Mouse (Mus musculus) midbrain, postnatal 0 days (tissue): Measurements from ENCODE around the gene Clpb. TPM values are rescaled to one million over a fixed set of nuclear protein-coding genes. Genes with fewer than 3 reads are reported as not detected.

ENCODE experiments used
- ATAC-seq: fragments of 200-750 bp; cut with Nextera tagmentation; 2 replicates; pipeline ENCODE4 v1.8.0; 2017; ENCODE audit warnings: moderate number of reproducible peaks, mild to moderate bottlenecking, moderate TSS enrichment, moderate library complexity; ENCODE audit not compliant: low FRiP score
- DNase-seq: peaks from one replicate; pipeline ENCODE4 v3.0.0-alpha.2; 2015; ENCODE audit warnings: low spot score
- H3K27ac ChIP-seq: fragments of 300-500 bp; sonication (generic); 2 replicates; pipeline ENCODE4 v1.5.1; 2014; ENCODE audit warnings: low read depth, mild to moderate bottlenecking, low read length, mixed read lengths
- H3K27me3 ChIP-seq: fragments of 300-500 bp; sonication (generic); 2 replicates; pipeline ENCODE4 v1.6.1; 2014; ENCODE audit warnings: low read length, control low read depth, mixed read lengths; ENCODE audit not compliant: insufficient read depth
- H3K36me3 ChIP-seq: fragments of 300-500 bp; sonication (generic); 2 replicates; pipeline ENCODE4 v1.6.1; 2014; ENCODE audit warnings: low read length, control low read depth, mixed read lengths; ENCODE audit not compliant: insufficient read depth
- H3K4me1 ChIP-seq: fragments of 300-500 bp; sonication (generic); 2 replicates; pipeline ENCODE4 v1.6.1; 2014; ENCODE audit warnings: mild to moderate bottlenecking, control low read depth, antibody characterized with exemption, low read length, mixed read lengths; ENCODE audit not compliant: insufficient read depth
- H3K4me2 ChIP-seq: fragments of 300-500 bp; sonication (generic); 2 replicates; pipeline ENCODE4 v1.6.1; 2014; ENCODE audit warnings: low read depth, mild to moderate bottlenecking, low read length, mixed read lengths; ENCODE audit not compliant: poor library complexity, severe bottlenecking
- H3K4me3 ChIP-seq: fragments of 300-500 bp; sonication (generic); 2 replicates; pipeline ENCODE4 v1.5.1; 2014; ENCODE audit warnings: low read depth, mild to moderate bottlenecking, low read length, moderate library complexity
- H3K9ac ChIP-seq: fragments of 300-500 bp; sonication (generic); replicated peaks from 2 replicates; pipeline ENCODE4 v1.6.1; 2014; ENCODE audit warnings: mild to moderate bottlenecking, low read length, moderate library complexity, mixed read lengths; ENCODE audit not compliant: poor library complexity, severe bottlenecking
- H3K9me3 ChIP-seq: fragments of 300-500 bp; sonication (generic); 2 replicates; pipeline ENCODE4 v1.6.1; 2016; ENCODE audit warnings: low read length, control low read depth
- CTCF ChIP-seq: IDR thresholded peaks from 2 replicates; pipeline ENCODE4 v1.5.1; 2016; ENCODE audit warnings: antibody characterized with exemption, mild to moderate bottlenecking
- WGBS: fragments of 180-500 bp; shearing (Covaris S2); extraction: QIAGEN DNeasy Blood & Tissue Kit; methylation state at CpG from one replicate; pipeline ENCODE4 v1.1.7; 2014; 5-methylcytosine and 5-hydroxymethylcytosine counted together
- polyA plus RNA-seq: library from polyadenylated mRNA; unstranded; fragments of >200 nt; fragmentation: Nextera tagmentation; extraction: Ambion mirVana; gene quantifications from 2 replicates; pipeline ENCODE4 v1.2.1, GENCODE M21; 2015
- total RNA-seq: library from RNA; depleted of rRNA; stranded (reverse); fragments of >200 nt; gene quantifications from 2 replicates; pipeline ENCODE4 v1.2.3, GENCODE M21; 2014

Clpb gene
- total and polyA plus RNA-seq, 2 experiments from 2014 or later, result 33.4 to 39.7 TPM

- DNase-seq (peak; percentile 53), ATAC-seq (no peak)
- Histone ChIP-seq H3K27me3 (no peaks in the 10 kb centered on the region), H3K9me3 (no peaks in the 10 kb centered on the region), H3K4me2 (no peak overlapping the region), H3K27ac (no peak overlapping the region), H3K36me3 (no peaks in the 10 kb centered on the region), H3K4me3 (no peak overlapping the region), H3K9ac (no peak overlapping the region), H3K4me1 (no peaks in the 10 kb centered on the region)
- TF ChIP-seq CTCF, result no peak
- WGBS, result 36% methylated on average over 10 of the region's 10 CpGs
Observed at GRCm38 (mm10) chr7:101696931-101697723, 33.7 kb downstream of the Clpb start.

DNA sequence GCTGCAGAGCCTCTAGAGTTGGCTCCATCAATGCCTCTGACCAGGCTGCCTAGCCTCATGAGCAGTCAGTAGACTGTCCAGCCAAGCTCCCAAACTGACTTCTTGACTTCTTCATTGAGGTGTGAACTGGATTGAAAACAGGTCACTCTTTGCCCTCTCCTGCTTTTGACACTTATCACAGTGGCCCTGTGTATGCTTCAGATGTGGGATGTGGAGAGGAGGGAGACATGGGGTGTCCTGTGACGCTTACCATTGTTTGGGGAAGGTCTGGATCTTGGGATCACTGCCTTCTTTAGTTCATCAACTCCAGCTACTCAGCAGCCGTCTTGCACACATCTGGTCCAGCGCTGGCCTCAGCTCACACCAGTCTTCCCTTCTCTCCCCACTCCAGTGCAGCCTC, 36.9 kb downstream of the Clpb start:
- 73% methylated on average over 3 of the region's 3 CpGs for WGBS
- ATAC-seq, result no peak

DNA sequence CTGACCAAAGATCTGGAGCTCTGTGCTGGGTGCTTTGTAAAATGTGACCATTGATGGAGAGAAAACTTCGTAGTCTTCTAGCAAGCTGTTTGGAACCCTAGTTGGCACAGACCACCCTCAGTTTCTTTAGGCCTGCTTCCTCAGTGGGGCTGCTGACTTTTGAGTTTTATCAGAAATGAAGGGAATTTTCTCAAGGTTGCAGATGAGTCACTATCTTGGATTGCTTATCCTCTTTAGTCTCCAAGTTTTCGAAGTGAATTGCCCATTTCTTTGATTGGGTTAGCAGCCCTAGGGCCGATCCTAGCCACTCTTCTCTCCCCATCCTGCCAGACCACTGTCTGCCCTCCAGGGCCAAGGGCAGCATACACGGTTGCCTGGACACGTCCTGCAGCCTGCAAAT, 39.3 kb downstream of the Clpb start:
- H3K4me3 ChIP-seq, result no peak overlapping the region
- peaks cover 6% of the 10 kb centered on the region; the same call in 1 of the 2 replicates for H3K36me3 ChIP-seq
- DNase-seq (no peak), ATAC-seq (no peak)
- H3K4me1 ChIP-seq, result no peaks in the 10 kb centered on the region
- H3K9me3 ChIP-seq, result no peaks in the 10 kb centered on the region
- no peak overlapping the region for H3K9ac ChIP-seq
- H3K27ac ChIP-seq, result no peak overlapping the region
- H3K4me2 ChIP-seq, result no peak overlapping the region
- 67% methylated on average over 5 of the region's 5 CpGs for WGBS
- no peaks in the 10 kb centered on the region for H3K27me3 ChIP-seq
- no peak for TF ChIP-seq CTCF

More for the DNA sequence above, 36.9 kb downstream of the Clpb start:
- TF ChIP-seq CTCF, result no peak
- H3K36me3 ChIP-seq, result 0 out of 2 replicates have a peak, but pooled peaks cover 3% of the 10 kb centered on the region
- H3K27me3 ChIP-seq, result no peaks in the 10 kb centered on the region
- DNase-seq, result no peak
- no peaks in the 10 kb centered on the region for H3K4me1 ChIP-seq
- no peak overlapping the region for H3K27ac ChIP-seq
- H3K4me2 ChIP-seq, result no peak overlapping the region
- H3K9ac ChIP-seq, result no peak overlapping the region
- H3K9me3 ChIP-seq, result no peaks in the 10 kb centered on the region
- H3K4me3 ChIP-seq, result no peak overlapping the region

DNA sequence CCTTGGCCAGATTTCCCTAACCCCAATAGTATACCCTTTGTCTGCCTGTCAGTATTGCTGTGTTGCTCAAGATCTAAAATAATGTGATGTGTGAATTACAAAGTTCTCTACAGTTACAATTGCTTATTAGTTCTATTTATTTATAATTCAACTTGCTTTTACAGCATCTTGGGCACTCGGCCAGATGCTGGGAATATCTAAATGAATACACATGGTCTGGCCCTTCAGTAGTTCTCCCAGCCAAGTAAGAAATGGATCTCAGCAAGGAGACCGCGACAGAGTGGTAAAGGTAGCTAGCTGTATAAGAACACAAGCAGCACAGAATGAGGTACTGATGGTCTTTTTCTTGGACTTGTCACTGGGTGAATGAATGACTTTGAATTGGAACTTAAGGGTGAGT, 46.2 kb downstream of the Clpb start:
- no peak overlapping the region for H3K9ac ChIP-seq
- no peak overlapping the region for H3K27ac ChIP-seq
- H3K4me2 ChIP-seq, result no peak overlapping the region
- H3K4me3 ChIP-seq, result no peak overlapping the region
- no peaks in the 10 kb centered on the region for H3K9me3 ChIP-seq
- ATAC-seq (no peak), DNase-seq (no peak)
- H3K27me3 ChIP-seq, result no peaks in the 10 kb centered on the region
- peaks cover 3% of the 10 kb centered on the region; the same call in 1 of the 2 replicates for H3K36me3 ChIP-seq
- WGBS, result 91% methylated on average over 3 of the region's 3 CpGs
- TF ChIP-seq CTCF, result no peak
- no peaks in the 10 kb centered on the region for H3K4me1 ChIP-seq

DNA sequence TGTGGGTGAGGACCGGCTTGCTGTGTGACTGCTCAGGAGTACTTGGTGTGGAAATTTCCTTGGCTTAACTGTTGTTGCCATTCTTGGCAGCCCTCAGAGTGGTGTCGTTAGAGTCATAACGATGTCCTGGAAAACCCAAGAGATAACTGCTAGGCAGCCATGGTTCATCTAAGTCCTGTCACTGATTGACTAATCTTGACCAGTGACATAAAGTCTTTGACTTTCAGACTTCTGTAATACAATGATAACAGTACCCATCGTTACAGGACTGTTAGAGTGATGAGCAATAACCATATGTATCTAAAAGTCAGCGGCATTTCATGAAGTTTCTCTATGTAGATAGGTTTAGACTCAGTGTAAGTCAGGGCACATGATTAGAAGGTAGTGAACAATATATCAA, 46.8 kb downstream of the Clpb start:
- no peaks in the 10 kb centered on the region for H3K27me3 ChIP-seq
- no peak overlapping the region for H3K4me2 ChIP-seq
- ATAC-seq (no peak), DNase-seq (no peak)
- no peak overlapping the region for H3K9ac ChIP-seq
- TF ChIP-seq CTCF, result no peak
- H3K27ac ChIP-seq, result no peak overlapping the region
- H3K36me3 ChIP-seq, result peaks cover 3% of the 10 kb centered on the region; the same call in 1 of the 2 replicates
- no peak overlapping the region for H3K4me3 ChIP-seq
- H3K9me3 ChIP-seq, result no peaks in the 10 kb centered on the region
- no peaks in the 10 kb centered on the region for H3K4me1 ChIP-seq
- WGBS, result 90% methylated on average over 5 of the region's 5 CpGs

DNA sequence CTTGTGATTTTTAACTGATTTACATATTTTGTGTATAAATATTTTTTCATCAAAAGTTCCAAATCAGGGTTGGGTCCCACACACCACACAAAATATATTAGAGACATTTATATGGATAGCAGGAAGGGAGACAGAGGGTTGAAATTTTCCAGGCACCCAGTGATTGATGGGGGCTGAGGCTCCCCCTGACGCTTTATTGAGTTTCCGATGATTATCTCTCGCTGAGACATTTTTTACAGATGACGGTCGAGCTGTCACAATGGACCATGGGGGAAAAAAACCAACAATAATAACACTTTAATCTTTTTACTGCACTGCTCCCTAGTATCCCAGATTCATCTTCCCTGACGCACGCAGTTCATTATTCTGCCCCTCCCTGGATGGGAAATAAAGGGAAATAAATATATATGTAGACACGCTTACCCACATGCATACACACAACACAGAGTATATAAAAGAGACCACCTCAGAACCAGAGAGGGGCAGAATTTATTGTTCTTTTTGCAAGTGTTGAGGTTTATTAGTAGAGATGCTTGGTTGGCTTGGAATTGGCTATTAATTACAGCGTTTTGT, 50.5 kb downstream of the Clpb start:
- Histone ChIP-seq H3K4me2 (no peak overlapping the region), H3K27me3 (no peaks in the 10 kb centered on the region), H3K36me3 (no peaks in the 10 kb centered on the region), H3K4me3 (no peak overlapping the region), H3K27ac (no peak overlapping the region), H3K9me3 (no peaks in the 10 kb centered on the region), H3K4me1 (no peaks in the 10 kb centered on the region), H3K9ac (no peak overlapping the region)
- 88% methylated on average over 9 of the region's 9 CpGs for WGBS
- DNase-seq, result no peak
- no peak for TF ChIP-seq CTCF
- no peak for ATAC-seq
